Mouse (Mus musculus) G1E (cell line): ENCODE measurements at regions not wholly inside any gene's neighbourhood (a gene's known extent, or its start where the extent isn't known, plus 50 kb on each side); places are given as distances from the start of the nearest gene placed in this dataset.

Experiments used
- CTCF ChIP-seq: IDR thresholded peaks from 2 replicates; pipeline ENCODE4 v1.5.1; 2012; ENCODE audit warnings: low read depth, low read length, inconsistent platforms, mixed read lengths
- GATA1 ChIP-seq: IDR thresholded peaks from 2 replicates; pipeline ENCODE4 v1.6.1; 2012; ENCODE audit warnings: borderline replicate concordance, low read length, inconsistent platforms, mixed read lengths
- GATA2 ChIP-seq: IDR thresholded peaks from 2 replicates; pipeline ENCODE4 v1.6.1; 2012; ENCODE audit warnings: low read depth, low read length, inconsistent platforms, borderline replicate concordance
- POLR2AphosphoS5 ChIP-seq: IDR thresholded peaks from 2 replicates; pipeline ENCODE4 v1.6.1; 2012; ENCODE audit warnings: low read depth, low read length, inconsistent platforms; ENCODE audit not compliant: insufficient replicate concordance
- TAL1 ChIP-seq: conservative IDR thresholded peaks from 2 replicates; pipeline ENCODE4 v1.6.1; 2012; ENCODE audit warnings: low read depth, low read length, inconsistent platforms, mixed read lengths

DNA sequence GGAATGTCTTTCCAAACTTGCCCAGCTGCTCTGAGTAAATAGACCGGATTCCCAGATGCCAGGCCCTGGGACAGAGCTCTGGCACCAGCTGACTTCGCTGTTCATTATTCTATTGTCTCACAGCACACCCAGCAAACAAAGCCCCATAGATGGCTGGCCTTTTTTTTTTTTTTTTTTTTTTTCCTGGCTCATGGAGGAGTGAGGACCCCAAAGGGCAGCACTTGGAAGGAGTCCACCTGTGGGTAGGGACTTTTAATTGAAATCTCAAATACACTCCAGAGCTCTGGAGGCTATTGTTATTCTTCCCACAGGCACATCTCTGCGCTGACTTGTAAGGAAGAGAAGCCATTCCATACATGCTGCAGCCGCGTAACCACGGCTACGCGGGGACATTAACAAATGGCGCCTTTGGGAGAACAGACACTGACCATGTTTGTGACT is 64.8 kb upstream of the Tmtc2 start:
- TF ChIP-seq CTCF (no peak), TAL1 (no peak), GATA1 (no peak), POLR2AphosphoS5 (no peak), GATA2 (no peak)
